Mouse (Mus musculus): ENCODE results near the gene Gm10645.

Gm10645 gene

DNA sequence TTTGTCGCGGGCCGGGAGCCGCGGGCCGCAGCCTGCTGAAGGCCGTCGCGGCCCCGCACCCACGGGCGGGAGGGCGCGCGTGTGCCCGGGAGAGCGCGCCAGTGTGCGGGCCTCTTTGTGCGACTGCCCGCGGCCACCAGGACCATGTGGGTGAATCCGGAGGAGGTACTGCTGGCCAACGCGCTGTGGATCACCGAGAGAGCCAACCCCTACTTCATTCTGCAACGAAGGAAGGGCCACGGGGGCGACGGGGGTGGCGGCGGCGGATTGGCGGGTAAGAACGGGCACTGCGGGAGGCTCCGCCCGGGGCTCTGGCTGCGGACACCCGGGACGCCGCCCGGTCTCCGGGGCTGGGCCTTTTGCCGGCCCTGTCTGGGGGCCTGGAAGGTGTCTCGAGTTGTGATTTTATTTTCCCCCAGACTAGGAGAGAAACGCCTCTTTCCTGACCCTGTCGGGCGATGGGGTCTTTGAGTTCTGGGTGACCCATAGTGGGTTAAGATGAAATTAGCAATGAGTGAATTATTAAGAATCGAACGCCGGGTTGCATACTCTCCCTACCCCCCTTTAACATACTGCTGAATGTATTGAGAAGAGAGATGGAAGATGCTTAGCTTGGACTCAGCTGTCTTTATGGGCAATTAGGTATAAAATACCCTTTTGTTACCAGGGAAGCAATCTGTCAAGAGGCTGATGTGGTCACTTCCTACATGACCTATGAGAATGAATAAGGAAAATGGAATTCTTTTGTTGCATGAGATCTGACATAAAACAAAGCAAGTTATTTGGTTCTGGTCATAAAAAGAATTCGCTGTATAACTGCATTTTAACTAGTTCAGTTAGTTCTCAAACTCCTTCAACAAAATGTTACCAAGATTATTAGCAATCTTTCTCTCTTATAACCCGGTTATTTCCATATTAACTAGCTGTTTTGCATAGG lies at the start of gene Gm10645:
Gene Gm10645 (minus strand): TSS at position 240 of the 937 bp plus-strand sequence.
- no peak for DNase-seq (ENCODE audit: low read depth, low spot score)

DNA sequence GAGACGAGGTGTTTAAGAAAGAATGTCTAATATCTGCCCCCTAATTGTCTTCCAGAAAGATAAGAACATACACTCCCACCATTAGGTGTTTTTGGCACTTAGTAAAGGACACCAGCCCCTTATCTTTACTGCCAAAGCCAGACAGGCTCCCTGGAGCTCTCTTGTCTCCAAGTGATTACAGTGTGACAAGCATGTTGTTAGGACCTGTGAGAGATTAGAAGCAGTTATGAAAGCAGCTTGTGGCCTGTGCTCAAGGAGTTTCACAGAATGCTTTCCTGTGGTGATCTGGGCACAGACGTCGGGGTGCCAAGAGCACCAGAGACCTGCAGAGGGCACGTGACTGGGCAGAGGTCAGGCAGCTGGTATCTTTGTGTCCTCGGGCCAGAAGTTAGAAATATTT lies 49.1 kb upstream of the Gm10645 start:
- DNase-seq (ENCODE audit: low read depth, low spot score), result no peak

DNA sequence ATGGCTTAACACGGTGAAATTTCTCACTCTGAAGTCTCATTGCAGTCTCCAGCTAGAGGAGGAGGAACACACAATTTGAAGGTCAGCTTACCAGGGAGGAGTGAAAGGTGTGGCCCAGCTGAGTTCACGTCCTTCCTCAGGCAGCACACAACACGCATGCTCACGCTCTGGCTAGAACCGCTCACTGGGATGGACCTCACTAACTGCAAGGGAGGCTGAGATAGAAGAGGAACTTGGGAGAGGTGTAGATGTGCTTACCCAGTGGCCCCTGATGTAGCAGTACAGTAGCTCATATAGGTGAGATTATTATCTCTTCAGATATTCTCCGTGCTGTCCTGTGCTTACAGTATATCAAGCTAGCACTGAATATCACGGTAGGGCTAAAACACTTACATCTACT lies 44.7 kb upstream of the Gm10645 start:
- DNase-seq (ENCODE audit: low read depth, low spot score), result no peak

DNA sequence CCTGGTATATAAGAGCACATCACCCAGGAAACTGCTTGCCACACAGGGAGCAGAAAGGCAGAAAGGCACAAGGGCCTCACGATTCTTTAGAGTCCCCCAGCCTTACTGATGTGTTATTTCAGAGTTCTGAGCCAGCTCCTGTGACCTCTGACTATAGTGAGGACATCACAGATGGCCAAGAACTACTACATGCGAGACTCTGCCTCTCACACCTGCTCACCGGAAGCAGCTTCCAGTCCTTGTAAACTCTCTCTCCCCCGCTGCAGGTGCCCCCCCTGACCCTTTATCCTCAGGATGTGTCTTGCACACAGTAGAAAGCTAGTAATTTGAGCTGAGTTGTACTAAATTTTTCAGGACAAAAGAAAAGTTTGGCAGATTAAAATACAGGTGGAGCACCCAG lies 43.6 kb upstream of the Gm10645 start:
- DNase-seq (ENCODE audit: low read depth, low spot score), result no peak

DNA sequence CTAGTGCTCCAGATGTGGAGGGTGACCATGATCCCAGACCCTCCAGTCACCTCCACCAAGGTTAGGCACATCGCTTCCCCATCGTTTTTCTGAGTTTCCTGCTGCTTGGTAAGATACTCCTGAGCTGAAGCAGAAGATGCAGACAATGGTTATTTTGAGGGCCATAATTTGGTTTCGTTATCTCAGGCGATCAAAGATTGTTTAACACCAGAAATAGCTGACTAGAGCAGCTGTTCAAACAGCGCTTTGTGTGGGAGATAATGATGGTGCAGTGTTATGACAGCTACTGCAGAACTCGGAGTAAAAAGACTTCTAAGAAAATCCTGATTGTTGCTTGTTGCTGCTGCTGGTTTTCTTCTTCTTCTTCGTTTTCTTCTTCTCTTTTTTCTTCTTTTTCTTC lies 39.9 kb upstream of the Gm10645 start:
- DNase-seq (ENCODE audit: low read depth, low spot score), result no peak

DNA sequence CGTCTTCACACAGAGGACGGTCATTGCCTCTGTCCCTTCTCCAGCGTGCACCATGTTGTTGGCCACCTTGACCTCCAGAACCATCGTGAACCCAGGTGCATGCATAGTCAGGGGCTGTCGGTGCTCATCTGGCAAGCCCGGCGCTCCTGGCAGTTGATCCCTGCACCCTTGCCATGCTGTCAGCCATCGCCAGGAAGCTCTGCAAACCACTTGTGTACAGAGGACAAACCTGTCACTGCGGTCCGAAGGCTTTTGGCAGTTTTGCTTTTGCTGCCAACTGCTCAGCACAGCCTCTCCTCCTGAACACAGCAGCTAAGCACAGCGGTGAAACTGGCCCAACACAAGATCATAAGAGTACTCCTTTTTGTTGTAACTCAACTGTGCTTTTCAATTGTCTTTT lies 37.0 kb upstream of the Gm10645 start:
- DNase-seq (ENCODE audit: low read depth, low spot score), result no peak

DNA sequence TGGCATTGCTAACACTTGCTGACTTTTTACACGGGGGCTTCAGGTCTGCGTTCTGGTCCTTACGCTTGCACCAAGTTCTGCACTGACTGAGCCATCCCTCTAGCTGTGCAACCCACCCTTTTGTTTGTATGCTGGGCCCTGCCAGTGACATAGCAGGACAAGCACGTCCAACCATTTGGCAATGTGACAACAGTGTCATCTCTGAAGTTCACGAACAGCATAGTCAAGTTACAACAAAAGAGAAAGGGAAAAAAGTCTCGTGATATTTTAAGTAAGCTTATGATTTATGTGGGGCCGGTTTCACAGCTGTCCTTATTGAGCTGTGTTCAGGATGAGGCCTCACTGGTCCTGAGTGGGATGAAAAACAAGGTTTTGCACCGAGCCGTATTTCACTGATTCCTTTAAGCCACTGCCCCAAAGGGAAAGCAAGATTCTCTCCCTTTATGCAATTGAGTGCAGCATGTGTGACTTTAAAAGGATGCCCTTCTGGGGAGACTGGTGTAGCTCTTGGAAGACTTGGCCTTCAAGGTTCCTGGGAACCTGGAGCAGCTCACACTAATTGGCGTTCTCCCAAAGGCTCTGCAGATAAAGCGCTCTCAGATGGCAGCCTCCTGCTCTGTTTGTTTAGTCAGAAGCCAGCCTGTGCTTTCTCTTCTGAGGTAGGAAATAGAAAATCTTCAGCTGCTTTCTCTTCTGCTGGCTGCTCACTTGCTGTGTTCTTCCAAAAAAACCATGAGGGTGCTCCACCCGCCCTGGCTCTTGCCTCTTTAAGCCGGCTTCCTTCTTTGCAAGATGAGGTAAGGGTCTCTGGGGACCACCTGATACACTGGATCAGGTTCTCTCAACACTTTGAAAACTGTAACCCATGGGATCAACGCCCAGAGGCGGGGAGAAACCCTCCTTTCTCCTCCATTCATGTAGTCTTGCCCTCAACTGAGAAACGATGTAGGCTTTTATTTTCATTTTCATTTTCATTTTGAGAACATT lies 34.5 kb upstream of the Gm10645 start:
- DNase-seq (ENCODE audit: low read depth, low spot score), result no peak

DNA sequence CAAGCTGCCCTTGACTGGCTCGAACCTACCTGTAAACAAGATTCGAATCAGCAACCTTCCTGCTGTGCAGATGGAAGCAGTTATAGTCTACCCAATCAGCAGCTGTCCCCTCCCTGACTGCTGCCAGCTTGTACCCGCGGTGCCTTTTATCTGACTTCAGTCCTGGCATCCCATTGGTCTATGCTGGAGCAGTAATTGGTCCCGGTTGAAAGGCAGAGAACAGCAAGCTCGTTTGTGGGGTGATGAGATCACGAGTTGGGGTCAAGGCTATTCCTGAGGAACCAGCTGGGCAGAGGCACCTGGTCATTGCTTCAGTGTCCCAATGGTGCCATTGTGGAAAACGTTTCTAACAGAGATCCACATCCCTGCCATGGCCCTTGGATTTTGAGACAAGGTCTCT lies 33.7 kb upstream of the Gm10645 start:
- no peak for DNase-seq (ENCODE audit: low read depth, low spot score)

DNA sequence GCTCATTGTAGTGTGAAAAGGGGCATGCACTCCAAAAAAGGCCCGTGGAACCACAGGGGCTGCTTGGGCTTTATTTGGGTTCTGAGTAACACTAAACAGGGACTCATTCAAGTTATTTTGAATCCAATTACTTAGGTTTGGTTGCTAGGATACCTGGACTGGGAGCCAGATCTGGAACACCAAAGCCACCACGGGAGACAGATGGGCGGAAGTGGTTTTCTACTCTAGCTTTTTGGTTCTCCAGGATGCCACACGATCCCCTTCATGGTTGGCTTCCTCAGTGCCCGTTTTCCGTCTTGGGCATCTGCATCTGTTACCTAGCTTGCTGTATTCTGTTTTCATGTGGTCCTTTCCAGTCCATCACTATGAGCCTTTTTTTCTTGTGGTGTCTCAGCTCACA lies 30.1 kb upstream of the Gm10645 start:
- no peak for DNase-seq (ENCODE audit: low read depth, low spot score)

DNA sequence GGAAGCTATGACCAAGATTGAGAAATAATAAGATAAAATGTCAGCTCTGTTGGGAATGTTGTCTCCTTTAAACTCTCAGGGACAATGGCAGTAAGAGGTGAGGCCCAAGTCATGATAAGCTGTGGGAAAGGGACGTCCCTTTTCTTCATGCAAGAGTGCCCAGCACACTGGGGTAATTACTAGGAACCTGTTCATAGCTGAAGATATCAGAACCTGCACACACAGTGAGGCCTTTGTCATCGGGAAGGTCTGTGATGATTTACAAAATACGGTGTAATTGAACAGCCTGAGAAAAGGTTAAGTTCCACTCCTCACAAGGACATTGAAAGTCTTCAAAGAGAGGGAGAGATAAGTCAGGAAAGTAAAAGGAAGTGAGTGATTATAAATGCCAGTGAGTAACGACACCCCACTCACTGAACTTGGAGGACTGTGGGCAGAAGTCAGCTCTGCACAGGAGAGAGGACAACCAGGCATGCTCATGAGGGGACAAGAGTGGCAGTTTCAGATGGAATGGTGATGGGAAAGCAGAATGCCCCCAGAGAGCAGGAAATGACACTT lies 23.6 kb upstream of the Gm10645 start:
- DNase-seq (ENCODE audit: low read depth, low spot score), result no peak

DNA sequence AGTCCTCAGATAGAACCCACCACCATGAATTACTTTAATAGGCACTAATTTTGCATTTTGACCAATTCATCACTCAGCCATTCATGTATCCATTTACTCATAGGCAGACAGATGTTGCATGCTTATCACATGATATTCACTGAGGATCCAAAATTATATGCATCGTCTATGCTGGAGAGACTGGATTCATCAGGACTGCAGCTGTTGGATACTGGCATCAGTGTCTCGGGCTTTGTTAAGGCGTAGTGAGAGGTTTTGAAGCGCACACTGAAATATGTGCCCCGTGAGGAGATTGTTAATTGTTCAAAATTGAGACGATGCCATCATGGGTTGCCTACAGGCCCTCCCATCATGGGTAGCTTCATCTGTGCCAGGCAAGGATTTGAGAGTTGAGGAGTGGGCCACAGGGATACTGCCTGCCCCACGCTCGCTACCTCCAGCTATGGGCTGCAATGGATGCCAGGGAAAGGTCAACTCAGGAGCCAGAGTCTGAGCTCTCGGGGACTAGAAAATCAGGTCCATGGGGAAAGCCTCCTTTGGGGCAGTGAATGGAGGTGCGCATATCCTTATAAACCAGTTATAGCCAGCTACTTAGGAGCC lies 21.5 kb upstream of the Gm10645 start:
- DNase-seq (ENCODE audit: low read depth, low spot score), result no peak

DNA sequence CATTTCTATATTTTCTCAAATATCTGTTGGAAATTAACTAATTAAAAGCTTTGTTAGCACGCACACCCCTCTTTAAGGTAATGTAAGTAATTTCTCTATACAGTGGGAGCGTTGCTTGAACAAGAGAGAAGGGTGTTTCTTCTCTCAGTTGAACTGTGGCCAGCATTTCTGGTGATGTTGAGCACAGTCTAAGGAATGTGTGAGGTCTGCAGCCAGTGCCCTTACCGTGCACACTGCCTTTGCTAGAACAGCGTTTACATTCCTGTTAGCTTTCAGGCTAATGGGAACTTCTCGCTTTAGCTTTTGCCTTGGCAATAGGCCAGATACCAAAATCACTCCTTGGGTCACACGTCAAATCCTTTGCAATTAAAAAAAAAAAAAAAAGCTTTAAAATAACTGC lies 20.4 kb upstream of the Gm10645 start:
- peak; percentile 43 for DNase-seq (ENCODE audit: low read depth, low spot score)

DNA sequence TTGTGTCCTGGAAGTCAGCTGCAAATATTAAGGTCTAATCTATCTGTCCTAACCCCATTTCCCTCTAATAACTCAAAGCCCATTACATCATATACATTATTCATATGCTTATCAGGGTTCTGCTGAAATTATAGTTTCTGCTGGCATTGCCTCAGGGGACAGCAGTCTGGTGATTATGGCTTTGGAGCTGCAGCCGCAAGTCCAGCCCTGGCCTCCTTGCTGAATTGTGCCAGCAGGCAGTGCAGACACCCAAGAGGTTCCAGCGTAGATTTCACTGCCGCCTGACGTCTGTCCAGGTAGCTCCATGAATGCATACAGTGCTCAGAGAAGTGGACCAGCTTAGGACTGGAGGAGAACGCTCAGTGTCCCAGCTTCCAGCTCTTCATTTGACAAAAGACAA lies 16.8 kb upstream of the Gm10645 start:
- DNase-seq (ENCODE audit: low read depth, low spot score), result no peak

DNA sequence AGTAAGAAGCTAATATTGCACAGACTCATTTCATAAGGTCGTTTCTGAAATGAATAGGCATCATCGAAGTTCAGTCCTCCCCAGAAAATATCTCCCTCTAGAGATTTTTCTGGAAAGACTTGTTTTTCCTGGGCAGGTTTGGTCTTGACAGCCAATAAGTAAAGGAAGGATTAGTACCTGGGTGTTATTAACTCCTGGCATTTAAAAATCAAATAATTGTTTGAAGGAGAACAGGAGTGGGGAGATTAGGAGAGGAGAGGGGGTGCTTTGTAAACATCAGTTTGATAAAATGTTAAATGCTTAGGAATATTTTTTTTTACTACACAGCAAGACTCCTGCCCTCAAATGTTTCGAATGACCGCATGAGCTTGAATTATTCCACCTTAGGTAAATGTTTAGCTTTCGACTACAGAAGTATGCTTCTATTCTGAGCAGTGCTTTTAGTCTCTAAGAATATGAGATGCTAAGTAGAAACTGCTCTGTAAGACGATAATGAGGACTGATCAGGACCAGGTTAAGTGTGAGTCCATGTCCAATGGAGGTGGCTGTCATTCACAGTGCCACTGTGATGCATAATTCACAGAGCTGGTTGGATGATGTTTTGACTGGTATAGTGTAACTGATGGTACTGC lies 16.0 kb upstream of the Gm10645 start:
- DNase-seq (ENCODE audit: low read depth, low spot score), result no peak

DNA sequence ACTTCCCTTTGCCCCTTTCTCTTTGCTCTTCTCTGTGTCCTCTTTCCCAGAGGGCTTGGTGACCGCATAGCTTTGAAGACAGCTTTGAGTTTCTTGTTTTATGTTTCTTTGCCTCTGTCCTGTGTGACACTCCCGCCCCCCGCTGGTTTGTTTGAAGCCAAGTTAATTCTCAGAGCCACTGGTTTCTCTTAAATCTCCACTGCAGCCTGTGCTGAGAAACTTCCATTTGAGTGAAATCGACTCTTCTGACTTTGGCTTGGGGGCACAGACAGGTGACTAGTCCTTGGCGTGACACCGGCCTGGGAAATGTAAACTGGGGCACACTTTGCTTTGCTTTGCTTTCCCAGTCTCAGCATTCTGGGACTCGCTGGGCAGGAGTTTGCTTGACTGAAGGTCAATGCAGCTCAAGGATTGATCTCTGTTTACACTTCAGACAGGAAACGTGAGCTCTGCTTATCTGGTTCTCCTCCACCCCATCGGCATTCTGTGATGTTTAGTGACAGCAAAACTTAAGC lies 12.3 kb upstream of the Gm10645 start:
- no peak for DNase-seq (ENCODE audit: low read depth, low spot score)

DNA sequence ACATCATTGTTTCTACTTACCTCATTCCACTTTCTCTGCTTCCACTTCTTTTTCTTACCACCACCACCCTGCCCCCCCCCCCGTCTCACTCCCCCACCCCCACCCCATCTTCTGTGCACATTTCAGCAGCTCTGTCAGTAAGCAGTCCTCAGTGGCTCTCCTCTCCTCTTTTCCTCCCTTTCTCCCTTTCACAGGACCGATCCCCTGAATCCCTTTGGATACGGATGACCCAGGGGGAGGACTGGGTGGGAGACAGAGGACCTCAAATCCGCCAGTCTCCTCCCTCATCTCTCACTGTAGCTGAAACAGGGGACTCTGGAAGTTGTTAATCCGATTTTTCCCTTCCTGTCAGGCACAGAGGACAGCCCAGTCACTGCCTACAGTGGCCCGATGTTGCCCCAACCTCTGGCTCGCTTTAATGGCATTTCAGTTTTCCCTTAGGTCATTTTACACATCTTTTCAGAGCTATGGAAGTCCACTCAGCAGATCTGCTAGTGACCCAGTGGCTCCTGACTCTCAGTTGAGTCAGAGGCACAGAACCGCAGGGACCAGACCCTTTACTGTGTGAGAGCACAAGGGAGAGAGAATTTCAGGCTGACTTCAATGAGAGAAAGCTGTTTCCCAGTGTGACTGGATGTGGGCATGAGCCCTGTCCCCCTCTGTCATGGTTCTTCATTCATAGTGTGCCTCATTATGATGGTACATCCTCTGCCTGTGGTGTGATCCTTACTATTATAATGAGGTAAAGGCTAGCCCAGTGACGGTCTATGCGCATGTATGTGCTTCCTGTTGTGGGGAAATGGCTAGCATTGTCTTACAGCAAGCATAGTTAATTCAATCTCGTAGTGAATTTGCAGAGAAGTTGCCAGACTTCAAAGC lies 11.6 kb upstream of the Gm10645 start:
- no peak for DNase-seq (ENCODE audit: low read depth, low spot score)

DNA sequence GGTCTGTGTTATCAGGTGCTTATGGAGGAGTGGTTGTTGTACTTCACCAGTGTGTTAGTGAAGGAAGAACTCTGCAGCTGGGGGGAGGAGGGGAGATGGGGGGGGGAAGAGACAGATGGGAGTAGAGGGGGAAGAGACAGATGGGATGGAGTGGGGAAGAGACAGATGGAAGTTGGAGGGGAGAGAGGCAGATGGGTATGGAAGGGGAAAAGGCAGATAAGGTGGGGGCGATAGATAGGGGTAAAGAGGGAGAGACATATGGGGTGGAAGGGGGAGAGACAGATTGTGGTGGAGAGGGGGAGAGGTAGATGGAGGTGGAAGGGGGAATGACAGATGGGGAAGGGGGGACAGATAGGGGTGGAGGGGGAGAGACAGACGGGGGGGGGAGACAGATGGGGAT lies 10.8 kb upstream of the Gm10645 start:
- no peak for DNase-seq (ENCODE audit: low read depth, low spot score)

DNA sequence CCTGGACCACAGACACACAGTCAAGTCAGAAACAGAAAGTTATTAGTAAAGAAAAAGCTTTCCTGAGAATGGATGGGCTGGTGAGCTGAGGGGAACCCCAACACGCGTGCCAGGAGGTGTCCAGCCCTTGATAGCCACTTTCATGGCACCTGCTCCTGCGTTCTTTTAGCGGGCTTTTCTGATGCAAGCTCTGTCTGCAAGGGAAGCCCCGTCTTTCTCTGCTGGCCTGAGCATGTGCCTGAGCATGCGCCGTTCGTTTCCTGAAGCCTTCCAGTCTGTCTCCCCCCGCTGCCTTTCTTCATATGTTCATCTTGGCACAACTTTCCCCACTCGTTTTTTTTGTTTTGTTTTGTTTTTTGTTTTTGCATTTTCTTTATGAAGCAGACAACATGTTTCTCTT lies 9.7 kb upstream of the Gm10645 start:
- no peak for DNase-seq (ENCODE audit: low read depth, low spot score)

DNA sequence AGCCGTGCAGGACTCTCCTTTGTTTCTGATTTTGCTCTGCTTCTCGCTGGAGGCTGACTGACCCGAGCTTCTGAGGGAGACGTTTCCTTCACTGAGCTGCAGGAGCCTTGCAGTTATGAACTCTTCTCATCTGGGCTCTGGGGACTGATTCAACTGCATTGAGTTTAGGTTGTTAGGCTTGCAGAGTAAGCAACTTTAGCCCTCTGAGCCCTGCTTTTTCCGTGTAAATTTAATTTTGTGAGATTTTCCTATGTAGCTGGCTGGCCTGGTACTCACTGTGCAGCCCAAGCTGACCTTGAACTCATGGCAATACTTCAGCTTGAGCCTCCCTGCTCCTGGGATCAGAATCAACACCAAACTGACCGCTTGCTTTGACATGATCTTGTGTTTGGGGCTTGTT lies 4.9 kb upstream of the Gm10645 start:
- DNase-seq (ENCODE audit: low read depth, low spot score), result no peak

DNA sequence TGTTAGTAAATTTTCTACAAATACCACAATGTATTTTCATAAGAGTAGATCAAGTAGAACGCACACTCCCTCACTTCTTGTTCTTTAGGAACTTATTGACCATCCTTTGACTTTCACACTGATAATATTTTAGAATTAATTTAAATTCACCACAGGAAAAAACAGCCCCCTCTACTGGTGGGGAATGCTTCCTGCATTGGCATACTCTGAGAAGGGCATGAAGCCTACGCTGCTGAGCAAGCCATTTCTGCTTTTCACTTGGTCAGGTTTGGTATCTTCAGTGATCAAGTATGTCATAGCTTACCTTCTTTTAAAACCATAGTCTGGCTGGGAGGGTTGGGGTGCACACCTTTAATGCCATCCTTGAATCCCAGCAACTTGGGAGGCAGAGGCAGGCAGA lies 3.7 kb upstream of the Gm10645 start:
- no peak for DNase-seq (ENCODE audit: low read depth, low spot score)

Data from 3T3-L1 (cell line).